Mouse (Mus musculus) skeletal muscle tissue, adult 2 months (tissue): ENCODE measurements around the gene Zcchc4.

Experiments used
- DNase-seq: peaks from one replicate; pipeline ENCODE4 v3.0.0-alpha.2; 2012; ENCODE audit warnings: low read depth, low spot score

Gene Zcchc4

GRCm38 (mm10) chr5:52794109-52794508 lies 18.9 kb downstream of the Zcchc4 start:
- no peak for DNase-seq

- no peak for DNase-seq
Measured at GRCm38 (mm10) chr5:52799274-52799985, 24.2 kb downstream of the Zcchc4 start.

GRCm38 (mm10) chr5:52805801-52806200 lies 30.6 kb downstream of the Zcchc4 start:
- no peak for DNase-seq

GRCm38 (mm10) chr5:52806349-52806748 lies 31.1 kb downstream of the Zcchc4 start:
- no peak for DNase-seq

GRCm38 (mm10) chr5:52807030-52807429 lies 31.8 kb downstream of the Zcchc4 start:
- DNase-seq: no peak

- DNase-seq: no peak
Measured at GRCm38 (mm10) chr5:52810446-52810845, 35.2 kb downstream of the Zcchc4 start.

- no peak for DNase-seq
Measured at GRCm38 (mm10) chr5:52811056-52811455, 35.8 kb downstream of the Zcchc4 start.

GRCm38 (mm10) chr5:52812456-52812855 lies 37.2 kb downstream of the Zcchc4 start:
- DNase-seq: no peak

GRCm38 (mm10) chr5:52813312-52813711 lies 38.1 kb downstream of the Zcchc4 start:
- DNase-seq: no peak

- DNase-seq: no peak
Measured at GRCm38 (mm10) chr5:52818676-52819075, 43.5 kb downstream of the Zcchc4 start.

- no peak for DNase-seq
Measured at GRCm38 (mm10) chr5:52821691-52822090, 46.5 kb downstream of the Zcchc4 start.

- DNase-seq: no peak
Measured at GRCm38 (mm10) chr5:52827923-52828322, 52.7 kb downstream of the Zcchc4 start.

- DNase-seq: no peak
Measured at GRCm38 (mm10) chr5:52833005-52833404, 57.8 kb downstream of the Zcchc4 start.

GRCm38 (mm10) chr5:52833761-52834274 lies 58.6 kb downstream of the Zcchc4 start, which contains the start of gene Anapc4:
Gene Anapc4 (plus strand): TSS chr5:52834012.
- DNase-seq: peak; percentile 97

- no peak for DNase-seq
Measured at GRCm38 (mm10) chr5:52834386-52834785, 59.2 kb downstream of the Zcchc4 start.

- no peak for DNase-seq
Measured at GRCm38 (mm10) chr5:52844319-52844718, 69.1 kb downstream of the Zcchc4 start.

- no peak for DNase-seq
Measured at GRCm38 (mm10) chr5:52855727-52856126, 80.5 kb downstream of the Zcchc4 start.

GRCm38 (mm10) chr5:52864446-52864845 lies 89.2 kb downstream of the Zcchc4 start:
- no peak for DNase-seq

GRCm38 (mm10) chr5:52865825-52866224 lies 90.6 kb downstream of the Zcchc4 start:
- peak; percentile 14 for DNase-seq

GRCm38 (mm10) chr5:52866361-52867155 lies 91.3 kb downstream of the Zcchc4 start:
- DNase-seq: no peak

- DNase-seq: no peak
Measured at GRCm38 (mm10) chr5:52868918-52869703, 93.9 kb downstream of the Zcchc4 start.

- DNase-seq: no peak
Measured at GRCm38 (mm10) chr5:52871461-52871860, 96.3 kb downstream of the Zcchc4 start.
